In genomic region chr8:61448881-61449280, GRCm38 (mm10) we compare ENCODE assay signal across 25 mouse cellular contexts. TPM values are rescaled to one million over a fixed set of nuclear protein-coding genes. Genes with fewer than 3 reads are reported as not detected.
DNase-seq lines count a peak whose midpoint lies in the region; ATAC-seq and TF ChIP-seq lines count a peak whose summit lies in the region.
"Had no signal": no experiment of that assay in that cellular context is flagged by ENCODE, and none has a peak within 500 bp of the region (broad histone marks: within the 10 kb centered on the region; RNA-seq: fewer than 3 reads in every experiment).

No protein-coding gene starts in this region.

- H3K27me3 ChIP-seq in lung, embryonic 14.5 days (ENCODE audit: insufficient read depth, low read length): no peaks in the 10 kb centered on the region
- no peaks in the 10 kb centered on the region for H3K27me3 ChIP-seq in stomach, embryonic 16.5 days (ENCODE audit: control insufficient read depth, insufficient read depth, low read length)
- H3K27me3 ChIP-seq: embryonic facial prominence, embryonic 15.5 days; heart, embryonic 15.5 days had no signal

- H3K36me3 ChIP-seq in lung, embryonic 14.5 days (ENCODE audit: insufficient read depth): no peaks in the 10 kb centered on the region
- H3K36me3 ChIP-seq in stomach, embryonic 16.5 days (ENCODE audit: control insufficient read depth, insufficient read depth, low read length): no peaks in the 10 kb centered on the region
- H3K36me3 ChIP-seq: embryonic facial prominence, embryonic 15.5 days; forebrain, embryonic 10.5 days; heart, embryonic 15.5 days; hindbrain, embryonic 10.5 days had no signal

- no peak overlapping the region for H3K4me3 ChIP-seq in lung, embryonic 14.5 days (ENCODE audit: low read depth, low read length)
- no peak overlapping the region for H3K4me3 ChIP-seq in stomach, embryonic 16.5 days (replicated peaks; ENCODE audit: low read length)
- H3K4me3 ChIP-seq: embryonic facial prominence, embryonic 15.5 days; erythroblast, embryonic 14.5 days; forebrain, embryonic 10.5 days; heart, adult 2 months; heart, embryonic 15.5 days; hindbrain, embryonic 10.5 days had no signal

- no peak for ATAC-seq in lung, embryonic 14.5 days (ENCODE audit: insufficient read depth)
- ATAC-seq in CD4-positive, CD25-positive, alpha-beta regulatory T cell, adult 4 months: peak; percentile 21
- peak; percentile 19 for ATAC-seq in inflammation-experienced regulatory T-cells, adult 6 months
- ATAC-seq in stomach, embryonic 16.5 days (ENCODE audit: insufficient read depth, low FRiP score): peak; percentile 26; the same call in 1 of the 2 replicates
- ATAC-seq: forebrain, embryonic 14.5 days; hindbrain, embryonic 16.5 days; intestine, embryonic 16.5 days; Patski had no signal

- TF ChIP-seq CTCF in lung, embryonic 14.5 days (IDR thresholded peaks at IDR 0.05; ENCODE audit: low read depth): no peak

- no peaks in the 10 kb centered on the region for H3K9me3 ChIP-seq in lung, embryonic 14.5 days (ENCODE audit: low read depth, low read length)
- H3K9me3 ChIP-seq in stomach, embryonic 16.5 days (replicated peaks; ENCODE audit: control insufficient read depth, low read length): no peaks in the 10 kb centered on the region
- H3K9me3 ChIP-seq: embryonic facial prominence, embryonic 15.5 days; forebrain, embryonic 10.5 days; heart, embryonic 15.5 days; hindbrain, embryonic 10.5 days had no signal

- H3K9ac ChIP-seq in lung, embryonic 14.5 days: no peak overlapping the region
- no peak overlapping the region for H3K9ac ChIP-seq in stomach, embryonic 16.5 days (ENCODE audit: low read length)
- H3K9ac ChIP-seq: embryonic facial prominence, embryonic 15.5 days; heart, embryonic 15.5 days had no signal

- no peak overlapping the region for H3K4me2 ChIP-seq in lung, embryonic 14.5 days
- no peak overlapping the region for H3K4me2 ChIP-seq in stomach, embryonic 16.5 days (ENCODE audit: low read depth, low read length)
- H3K4me2 ChIP-seq: embryonic facial prominence, embryonic 15.5 days; heart, embryonic 11.5 days; heart, embryonic 15.5 days had no signal

- 48% methylated on average over 5 of the region's 5 CpGs for WGBS in lung, embryonic 14.5 days
- 55% methylated on average over 5 of the region's 5 CpGs for WGBS in stomach, embryonic 16.5 days

- no peak for DNase-seq in lung, embryonic 14.5 days
- no peak for DNase-seq in lung, postnatal 4 days
- DNase-seq in cerebellum, adult 11-12 months: no peak
- no peak for DNase-seq in right cerebral cortex, adult 18-20 months
- no peak for DNase-seq in kidney, adult 8-10 months
- DNase-seq: adrenal gland, adult 2 months; adrenal gland, postnatal 25 days; cerebellum, adult 8-10 months; cerebellum, postnatal 14 days; embryo, embryonic 11 days; gastrocnemius, postnatal 36 days; heart, adult 2 months had no signal

- peak overlapping the region; percentile 10; the same call in 1 of the 2 replicates for H3K27ac ChIP-seq in lung, embryonic 14.5 days (ENCODE audit: low read depth)
- H3K27ac ChIP-seq in stomach, embryonic 16.5 days (ENCODE audit: low read length): no peak overlapping the region
- H3K27ac ChIP-seq: embryonic facial prominence, embryonic 15.5 days; forebrain, embryonic 10.5 days; heart, adult 2 months; heart, embryonic 15.5 days; hindbrain, embryonic 10.5 days had no signal

- H3K4me1 ChIP-seq in lung, embryonic 14.5 days (ENCODE audit: insufficient read depth): peaks cover 4% of the 10 kb centered on the region; the same call in 1 of the 2 replicates
- no peaks in the 10 kb centered on the region; the same call in 1 of the 2 replicates for H3K4me1 ChIP-seq in stomach, embryonic 16.5 days (ENCODE audit: control insufficient read depth, insufficient read depth, low read length)
- H3K4me1 ChIP-seq: embryonic facial prominence, embryonic 15.5 days; heart, embryonic 15.5 days had no signal

RNA-seq across cellular contexts. Expression of gene Cbr4, which starts 38.7 kb away (rescaled TPM):
- polyA plus RNA-seq in lung, embryonic 14.5 days (2014; fragmentation: Nextera tagmentation; extraction: Ambion mirVana): 26.4 and 31.6 TPM in 2 replicates
- polyA plus RNA-seq in CD4-positive, CD25-positive, alpha-beta regulatory T cell, adult 4 months (2017; shearing (Covaris generic)): 10 to 100 TPM; 10.4 to 24.3 TPM
- 10 to 100 TPM; 19.9 to 25.3 (median 23.4) TPM for polyA plus RNA-seq in inflammation-experienced regulatory T-cells, adult 6 months (2017; shearing (Covaris generic))
- 30.8 and 31.9 TPM in 2 replicates for polyA plus RNA-seq in stomach, embryonic 16.5 days (2015; fragmentation: Nextera tagmentation; extraction: Ambion mirVana)
